ENCODE assay signal across 8 mouse cellular contexts in the genomic region with DNA sequence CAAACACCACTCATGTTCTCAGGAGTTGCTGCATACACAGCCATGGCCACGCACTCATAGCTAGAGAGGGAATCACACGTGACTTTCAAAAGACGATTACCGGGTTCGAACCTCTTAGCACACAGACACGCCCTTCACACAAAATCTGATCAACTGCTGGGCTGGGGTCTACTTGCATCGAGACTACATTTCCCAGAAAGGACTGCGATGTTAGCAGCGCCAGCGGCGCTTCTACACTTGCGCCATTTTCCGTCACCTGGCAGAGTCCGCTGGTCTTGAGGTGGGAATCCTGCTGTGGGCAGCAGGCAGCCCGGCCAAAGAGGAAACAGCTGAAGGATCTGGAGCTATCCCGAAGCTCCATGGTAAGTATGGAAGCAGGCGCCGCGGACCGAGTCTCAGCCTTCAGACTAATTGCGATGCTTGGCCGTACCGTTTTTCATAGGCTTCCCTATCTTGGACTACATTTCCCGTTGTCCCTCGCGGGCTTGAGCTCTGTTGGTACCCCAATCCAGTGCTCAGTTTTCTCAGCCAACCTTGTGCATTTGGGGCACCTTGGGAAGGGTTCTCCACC. TPM values are rescaled to one million over a fixed set of nuclear protein-coding genes. Genes with fewer than 3 reads are reported as not detected.
A peak's percentile ranks its signal among the peaks of the same experiment; 100 is the strongest.
DNase-seq lines count a peak whose midpoint lies in the region; ATAC-seq and TF ChIP-seq lines count a peak whose summit lies in the region.

Gene Gm3854, plus strand, starts transcription at position 259 of the 571 bp plus-strand sequence.

- no peaks in the 10 kb centered on the region for H3K27me3 ChIP-seq in forebrain, embryonic 13.5 days
- no peaks in the 10 kb centered on the region for H3K27me3 ChIP-seq in liver, embryonic 14.5 days (ENCODE audit: control insufficient read depth, insufficient read depth, low read length)
- H3K27me3 ChIP-seq in neural tube, embryonic 12.5 days (replicated peaks), result no peaks in the 10 kb centered on the region

- peak within 1 kb of the TSS; percentile 62 for H3K9ac ChIP-seq in forebrain, embryonic 13.5 days
- H3K9ac ChIP-seq in liver, embryonic 14.5 days (replicated peaks), result peak within 1 kb of the TSS; percentile 51
- peak within 1 kb of the TSS; percentile 44; the same call in 1 of the 2 replicates for H3K9ac ChIP-seq in neural tube, embryonic 12.5 days

- H3K4me2 ChIP-seq in forebrain, embryonic 13.5 days, result peak within 1 kb of the TSS; percentile 54
- peak within 1 kb of the TSS; percentile 60 for H3K4me2 ChIP-seq in liver, embryonic 14.5 days (ENCODE audit: low read depth)
- H3K4me2 ChIP-seq in neural tube, embryonic 12.5 days (replicated peaks), result peak within 1 kb of the TSS; percentile 51

- intact Hi-C loops in heart, postnatal 14 days (cut with DNase I), result no loop called here

- peak; percentile 19 to 47 for DNase-seq in heart, postnatal 14 days
- peak; percentile 51 to 69 for DNase-seq in kidney, postnatal 36 days
- peak in 1 of 3 experiments; percentile 35 for DNase-seq in liver, embryonic 14.5 days (ENCODE audit: low read depth in 3 of 3, low spot score in 3 of 3)
- DNase-seq in thymus, adult 18-20 months, result peak; percentile 9 to 10

- H3K4me1 ChIP-seq in forebrain, embryonic 13.5 days, result peaks cover 4% of the 10 kb centered on the region; the same call in 1 of the 2 replicates
- H3K4me1 ChIP-seq in liver, embryonic 14.5 days (replicated peaks; ENCODE audit: control insufficient read depth in 2 of 2, insufficient read depth in 2 of 2, low read length in 1 of 2), result 0 out of 4 replicates have a peak, but pooled peaks cover 0 to 2% of the 10 kb centered on the region in 2 experiments
- no peaks in the 10 kb centered on the region for H3K4me1 ChIP-seq in neural tube, embryonic 12.5 days

- peak; percentile 79 for ATAC-seq in CD4-positive, CD25-positive, alpha-beta regulatory T cell, adult 4 months
- peak; percentile 98 for ATAC-seq in cerebellum, adult (ENCODE audit: insufficient number of reproducible peaks, low FRiP score, low TSS enrichment)
- ATAC-seq in forebrain, embryonic 13.5 days, result peak; percentile 95
- ATAC-seq in liver, embryonic 14.5 days (ENCODE audit: insufficient read depth), result peak; percentile 81
- ATAC-seq in neural tube, embryonic 12.5 days (ENCODE audit: low FRiP score, low read depth), result peak; percentile 92

- peak within 1 kb of the TSS; percentile 55 for H3K27ac ChIP-seq in forebrain, embryonic 13.5 days
- H3K27ac ChIP-seq in liver, embryonic 14.5 days, result no peak within 1 kb of the TSS
- H3K27ac ChIP-seq in neural tube, embryonic 12.5 days, result no peak within 1 kb of the TSS

- WGBS in forebrain, embryonic 13.5 days, result under 1% methylated on average over 26 of the region's 26 CpGs
- WGBS in liver, embryonic 14.5 days (ENCODE audit: insufficient replicate concordance), result under 1% methylated on average over 26 of the region's 26 CpGs
- under 1% methylated on average over 26 of the region's 26 CpGs for WGBS in neural tube, embryonic 12.5 days

- TF ChIP-seq CTCF in liver, embryonic 14.5 days (IDR thresholded peaks at IDR 0.05; ENCODE audit: low read depth), result no peak

- no peaks in the 10 kb centered on the region for H3K9me3 ChIP-seq in forebrain, embryonic 13.5 days (replicated peaks)
- H3K9me3 ChIP-seq in liver, embryonic 14.5 days (ENCODE audit: control insufficient read depth, low read length), result no peaks in the 10 kb centered on the region
- H3K9me3 ChIP-seq in neural tube, embryonic 12.5 days, result no peaks in the 10 kb centered on the region

- TF ChIP-seq EP300 in liver, embryonic 14.5 days (IDR thresholded peaks at IDR 0.05; ENCODE audit: low read depth), result no peak

- no peaks in the 10 kb centered on the region for H3K36me3 ChIP-seq in forebrain, embryonic 13.5 days (ENCODE audit: poor library complexity, severe bottlenecking)
- H3K36me3 ChIP-seq in liver, embryonic 14.5 days (replicated peaks; ENCODE audit: control insufficient read depth, insufficient read depth, low read depth), result no peaks in the 10 kb centered on the region
- no peaks in the 10 kb centered on the region for H3K36me3 ChIP-seq in neural tube, embryonic 12.5 days

- H3K4me3 ChIP-seq in forebrain, embryonic 13.5 days, result peak within 1 kb of the TSS; percentile 53
- peak within 1 kb of the TSS; percentile 57 to 76 for H3K4me3 ChIP-seq in liver, embryonic 14.5 days (ENCODE audit: insufficient read depth in 1 of 2, low read depth in 2 of 2, low read length in 2 of 2)
- peak within 1 kb of the TSS; percentile 47 for H3K4me3 ChIP-seq in neural tube, embryonic 12.5 days

RNA-seq across cellular contexts. Expression of gene Gm3854, which starts in this region (rescaled TPM):
- polyA plus RNA-seq in CD4-positive, CD25-positive, alpha-beta regulatory T cell, adult 4 months (2017; shearing (Covaris generic)), result under 1 TPM; 0.11 to 0.39 TPM
- 4.1 and 4.9 TPM in 2 replicates for polyA plus RNA-seq in forebrain, embryonic 13.5 days (2015; fragmentation: Nextera tagmentation; extraction: Ambion mirVana)
- total RNA-seq in heart, postnatal 14 days (2021), result under 1 TPM; 0.22 to 0.32 TPM
- polyA plus RNA-seq in liver, embryonic 14.5 days (2012; rRNA removed), result 0.13 and 0.20 TPM in 2 replicates
- 0.06 and 0.16 TPM in 2 replicates for polyA plus RNA-seq in liver, embryonic 14.5 days (2014; fragmentation: Nextera tagmentation; extraction: Ambion mirVana)
- polyA plus RNA-seq in neural tube, embryonic 12.5 days (2016; fragmentation: Nextera tagmentation; extraction: Ambion mirVana), result 3.7 and 5.2 TPM in 2 replicates

Comparison
In these comparisons a context has a peak if more than half of its experiments do, and no peak if none do; other contexts are left out.
1. Peak in ATAC-seq in CD4-positive, CD25-positive, alpha-beta regulatory T cell, adult 4 months; RNA of the gene not detected or under 1 TPM.
2. Peak in DNase-seq in heart, postnatal 14 days; RNA of the gene not detected or under 1 TPM.
3. Peak in ATAC-seq, H3K4me3 ChIP-seq, H3K9ac ChIP-seq and H3K4me2 ChIP-seq in liver, embryonic 14.5 days; RNA of the gene not detected or under 1 TPM.